Mouse (Mus musculus) erythroblast, embryonic 14.5 days (primary cell): ENCODE data around the gene Prps1l3.

ENCODE experiments used
- GATA1 ChIP-seq: IDR thresholded peaks from 2 replicates; pipeline ENCODE4 v1.6.1; 2012; ENCODE audit warnings: low read length, inconsistent platforms, mixed read lengths
- TAL1 ChIP-seq: IDR thresholded peaks from 3 replicates; pipeline ENCODE4 v1.6.1; 2012; ENCODE audit warnings: low read length, inconsistent platforms, mixed read lengths

DNA sequence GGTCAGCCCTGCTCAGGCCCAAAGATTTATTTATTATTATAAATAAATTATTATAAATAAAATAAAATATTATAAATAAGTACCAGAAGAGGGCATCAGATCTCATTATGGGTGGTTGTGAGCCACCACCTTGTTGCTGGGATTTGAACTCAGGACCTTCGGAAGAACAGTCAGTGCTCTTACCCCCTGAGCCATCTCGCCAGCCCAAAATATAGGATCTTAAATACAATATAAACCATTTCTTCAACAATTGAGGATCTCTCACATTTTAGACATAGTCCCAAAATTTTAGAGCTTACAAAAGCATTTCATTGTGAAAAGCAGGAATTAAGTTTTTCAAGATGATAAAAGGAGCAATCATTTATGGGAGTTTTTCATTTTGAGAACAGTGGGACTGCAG, 30.8 kb upstream of the Prps1l3 start:
- TF ChIP-seq GATA1 (no peak), TAL1 (no peak)
